Mouse (Mus musculus) adrenal gland, adult 8-10 months (tissue): ENCODE data around the gene Ckm. TPM values are rescaled to one million over a fixed set of nuclear protein-coding genes. Genes with fewer than 3 reads are reported as not detected.

Source experiments
- DNase-seq: peaks from one replicate; pipeline ENCODE4 v3.0.0; 2022
- total RNA-seq, 4 experiments: library from RNA; stranded (reverse); gene quantifications; 2 replicates each; pipeline ENCODE4 v1.2.4; 2022

Ckm gene
- not detected for total RNA-seq

DNA sequence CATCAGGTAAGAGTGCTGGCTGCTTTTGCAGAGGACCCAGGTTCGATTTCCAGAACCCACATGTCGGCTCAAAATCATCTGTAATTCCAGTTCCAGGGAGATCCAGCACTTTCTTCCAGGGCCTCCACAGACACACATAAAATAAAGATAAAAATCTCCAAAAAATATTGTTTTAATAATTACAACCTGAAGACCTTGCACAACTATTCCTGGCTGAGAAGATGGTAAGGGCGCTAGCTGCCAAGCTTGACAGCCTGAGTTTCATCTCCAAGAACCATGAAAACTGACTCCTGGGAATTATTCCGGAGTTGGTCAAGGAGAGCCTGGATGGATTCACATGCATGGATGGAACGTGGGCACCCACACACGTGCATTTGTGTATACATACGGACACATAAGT is at the start of gene Ckm:
TSS of gene Ckm (plus strand) at position 301 of the 400 bp plus-strand sequence.
- no peak for DNase-seq

DNA sequence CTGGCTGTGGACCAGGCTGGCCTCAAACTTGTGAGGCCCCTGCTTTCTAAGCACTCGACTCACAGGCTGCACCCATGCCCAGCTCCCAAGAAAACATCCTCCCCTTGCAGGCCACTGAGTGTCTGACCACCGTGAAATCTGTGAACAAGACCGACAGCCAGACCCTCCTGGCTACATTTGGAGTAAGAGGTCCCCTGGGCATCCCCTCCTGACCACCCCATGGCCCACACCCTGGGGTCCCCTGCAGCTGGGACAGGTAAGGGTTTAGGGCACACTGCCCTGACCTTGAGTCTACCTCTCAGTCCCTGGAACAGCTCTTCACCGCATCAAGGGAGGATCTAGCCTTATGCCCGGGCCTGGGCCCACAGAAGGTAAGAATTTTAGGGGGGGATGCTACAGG is 49.6 kb upstream of the Ckm start:
- DNase-seq, result no peak

DNA sequence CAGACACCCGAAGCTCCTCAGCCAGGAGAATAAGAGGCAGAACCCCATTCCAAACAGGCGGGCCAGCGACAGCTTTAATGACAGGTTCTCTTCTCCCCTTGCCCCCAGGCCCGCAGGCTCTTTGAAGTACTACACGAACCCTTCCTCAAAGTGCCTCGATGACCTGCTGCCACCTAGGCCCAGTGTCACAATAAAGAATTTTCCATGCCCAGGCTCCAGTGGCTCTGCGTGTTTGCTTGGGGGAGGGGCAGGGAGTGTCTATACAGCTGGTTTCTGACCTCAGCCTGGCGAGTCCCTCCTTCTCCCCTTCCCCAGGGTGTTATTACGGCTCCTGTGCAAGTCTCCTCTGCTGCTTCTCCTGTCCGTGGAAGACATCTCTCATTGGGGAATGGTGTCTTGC is 48.3 kb upstream of the Ckm start:
- no peak for DNase-seq

DNA sequence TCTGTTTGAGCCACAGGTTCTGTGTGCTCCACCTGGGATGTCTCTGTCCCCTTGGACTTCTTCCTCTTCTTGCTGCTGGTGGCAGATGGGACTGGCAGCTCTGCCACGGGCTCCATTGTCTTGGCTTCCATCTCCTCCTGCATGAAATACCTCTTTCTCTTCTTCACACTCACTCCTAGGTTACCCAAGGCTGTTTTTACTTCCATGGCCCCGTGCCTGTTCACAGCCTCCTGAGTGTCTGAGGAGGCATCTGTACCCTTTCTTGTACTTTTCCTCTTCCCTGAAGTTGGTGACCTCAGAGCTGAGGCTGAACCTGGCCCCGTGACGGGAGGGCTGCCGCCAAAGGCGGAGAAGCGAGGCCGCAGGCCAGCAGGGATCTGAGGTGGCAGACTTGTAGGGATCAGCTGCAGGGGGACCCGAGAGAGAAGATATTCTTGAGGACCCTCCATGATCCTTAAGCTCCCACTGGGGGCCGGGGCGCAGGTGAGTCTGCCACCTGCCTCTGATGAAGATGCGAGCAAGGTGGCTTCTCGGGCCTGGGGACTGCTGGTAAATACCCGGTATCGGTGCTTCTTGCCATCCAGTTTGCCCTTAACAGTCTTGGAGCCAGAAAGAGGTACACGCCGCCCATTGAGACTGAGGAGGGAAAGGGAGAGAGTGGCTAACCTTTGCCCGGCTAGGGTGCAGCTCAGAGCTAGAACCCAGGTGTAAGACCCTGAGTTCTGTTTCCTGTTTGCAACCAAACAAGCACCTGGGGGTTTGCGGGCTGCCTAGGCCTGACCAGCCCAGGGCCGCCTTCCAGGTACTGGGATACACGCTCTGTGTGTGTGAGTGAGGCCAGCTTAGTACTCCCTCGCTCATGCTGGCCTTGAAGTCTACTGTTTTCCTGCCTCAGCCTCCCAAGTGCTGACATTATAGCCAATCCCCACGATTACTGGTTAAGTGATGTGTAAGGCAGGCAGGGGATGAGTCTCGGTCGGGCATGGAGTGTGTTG is 46.9 kb upstream of the Ckm start:
- DNase-seq, result no peak

DNA sequence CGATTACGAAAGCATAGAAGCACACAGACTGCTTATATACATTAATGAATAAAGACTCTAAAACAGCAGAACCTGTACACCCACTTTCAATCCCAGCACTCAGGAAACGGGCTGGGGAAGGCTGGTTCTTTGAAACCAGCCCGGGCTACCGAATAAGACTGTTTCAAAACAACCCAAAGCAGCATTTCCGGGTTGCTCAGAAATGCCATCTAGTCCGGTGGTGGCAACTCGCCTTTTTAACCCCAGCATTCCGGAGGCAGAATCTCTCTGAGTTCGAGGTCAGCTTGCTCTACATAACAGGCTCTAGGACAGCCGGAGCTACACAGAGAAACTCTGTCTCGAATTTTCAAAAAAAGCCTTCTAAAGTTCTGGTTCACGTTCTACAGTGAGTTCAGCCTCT is 45.9 kb upstream of the Ckm start:
- no peak for DNase-seq

DNA sequence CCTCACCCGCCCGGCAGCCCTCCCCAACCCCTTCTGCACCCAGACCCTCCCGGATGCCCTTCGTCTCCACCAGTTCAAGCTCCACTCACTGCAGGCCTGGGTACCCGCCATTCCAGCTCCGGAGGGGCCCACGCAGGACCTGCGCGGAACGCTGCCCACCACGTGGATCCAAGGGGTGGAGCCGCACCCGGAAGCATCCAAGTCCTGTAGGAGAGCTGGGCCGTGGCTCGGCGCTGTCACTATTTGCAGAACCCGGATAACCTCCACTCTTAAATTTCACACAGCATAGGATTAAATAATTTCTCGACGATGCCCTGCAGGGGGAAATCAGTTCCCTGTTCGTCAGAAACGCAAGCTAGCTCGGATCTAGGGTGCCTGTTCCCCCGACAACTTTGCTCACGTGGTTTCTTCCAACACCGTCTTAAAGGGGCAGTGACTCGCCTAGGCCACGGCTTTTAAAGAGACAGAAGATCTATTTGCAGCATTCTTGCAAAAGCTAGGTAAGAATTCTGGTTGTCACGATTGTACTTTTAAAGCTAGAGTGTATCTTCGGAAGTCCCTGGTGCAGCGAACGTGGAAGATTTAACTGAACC is 45.2 kb upstream of the Ckm start, which contains the start of the genes Cd3eap and Ppp1r13l:
TSS of gene Cd3eap (minus strand) at position 185 of the 593 bp plus-strand sequence.
TSS of gene Ppp1r13l (plus strand) at position 451 of the 593 bp plus-strand sequence.
- peak; percentile 83 for DNase-seq

DNA sequence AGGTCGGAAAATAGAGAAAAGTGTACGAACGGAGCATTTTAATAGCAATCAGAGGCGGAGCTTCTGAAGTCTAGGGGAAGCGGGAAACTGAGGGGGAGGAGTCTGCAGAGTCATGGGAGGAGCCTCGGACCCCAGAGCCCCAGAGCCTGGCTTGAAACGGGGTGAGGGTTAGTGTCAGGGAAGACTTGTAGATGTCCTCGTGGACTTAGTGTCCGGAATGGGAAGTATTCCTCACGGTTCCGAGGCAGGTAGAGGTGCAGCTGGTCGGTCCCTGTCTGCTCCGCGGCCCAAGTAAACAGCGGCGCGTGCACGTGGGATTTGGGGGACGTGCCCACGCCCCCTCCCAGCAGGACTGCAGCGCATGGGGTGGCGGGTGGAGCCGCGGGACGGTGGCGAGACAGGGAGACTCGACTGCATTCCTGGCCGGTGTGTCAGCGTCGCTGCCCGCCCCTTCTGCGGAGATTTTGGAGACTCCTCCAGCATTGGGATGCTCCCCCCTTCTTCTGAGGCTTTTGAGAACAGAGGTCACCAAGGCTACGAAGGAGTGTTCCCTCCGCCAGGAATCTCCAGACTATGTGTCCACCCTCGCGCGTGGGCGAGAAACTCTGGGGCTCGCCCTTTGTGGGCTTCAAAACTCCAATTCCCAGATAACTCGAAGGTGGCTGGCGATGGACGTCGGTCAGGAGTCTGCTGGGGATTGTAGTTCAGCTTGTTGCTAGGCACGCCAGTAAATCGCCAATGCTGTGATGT is 44.5 kb upstream of the Ckm start:
- DNase-seq, result peak; percentile 74

DNA sequence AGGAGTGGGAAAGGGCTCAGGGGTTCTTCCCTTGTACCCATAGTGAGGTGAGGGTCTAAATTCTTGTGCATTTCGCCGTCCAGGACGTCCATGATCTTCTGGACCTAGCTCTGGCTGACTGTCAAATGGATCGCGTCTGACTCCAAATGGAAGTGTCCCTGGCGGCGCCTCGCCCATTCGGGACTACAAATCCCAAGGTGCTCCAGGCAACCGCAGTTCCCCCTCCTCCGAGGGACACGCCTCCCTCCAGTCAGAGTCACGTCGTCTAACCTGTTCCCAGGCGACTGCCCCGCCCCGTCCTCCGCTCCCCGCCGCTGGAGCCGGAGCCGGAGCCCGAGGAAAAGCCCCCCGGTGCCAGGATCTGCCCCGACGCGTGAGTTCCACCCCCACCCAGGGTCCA is 43.6 kb upstream of the Ckm start:
- peak; percentile 95 for DNase-seq

DNA sequence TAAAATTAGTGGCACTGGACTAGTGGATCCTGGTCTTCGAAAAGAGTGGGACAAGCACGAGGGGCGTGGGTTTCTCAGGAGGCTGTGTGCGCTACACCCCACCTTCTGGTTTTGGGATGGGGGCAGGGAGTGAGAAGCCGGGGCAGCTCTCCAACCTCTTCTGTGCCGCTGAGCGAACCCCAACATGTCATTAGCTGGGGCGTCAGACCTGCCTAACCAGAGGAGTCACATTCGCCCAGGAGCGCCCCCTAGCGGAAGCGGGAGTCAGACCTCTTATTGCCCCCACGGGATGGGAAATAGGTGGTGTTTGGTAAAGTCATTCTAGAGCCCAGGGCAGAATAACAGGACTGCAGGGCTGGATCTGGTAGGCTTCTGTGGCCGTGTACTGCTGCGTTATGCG is 42.9 kb upstream of the Ckm start:
- DNase-seq, result peak; percentile 72

DNA sequence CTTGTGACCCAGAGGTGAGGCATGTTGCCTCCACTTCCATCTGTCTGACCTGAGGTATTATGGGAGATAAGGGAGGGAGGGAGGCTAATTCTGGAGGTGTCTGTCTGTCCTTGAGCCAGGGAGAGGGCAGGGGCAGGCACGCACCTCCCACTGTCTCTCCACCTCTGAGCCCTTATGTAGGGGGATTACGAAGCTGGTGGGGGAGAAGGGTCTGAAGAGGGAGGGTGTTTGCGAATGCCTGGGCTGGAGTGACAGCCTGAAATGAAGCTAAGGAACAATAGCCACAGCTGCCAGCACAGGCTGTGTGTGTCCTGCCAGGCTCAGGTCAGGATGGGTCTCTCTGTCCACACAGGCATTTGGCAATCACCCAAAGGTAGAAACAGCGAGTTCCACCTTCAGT is 42.3 kb upstream of the Ckm start:
- no peak for DNase-seq

DNA sequence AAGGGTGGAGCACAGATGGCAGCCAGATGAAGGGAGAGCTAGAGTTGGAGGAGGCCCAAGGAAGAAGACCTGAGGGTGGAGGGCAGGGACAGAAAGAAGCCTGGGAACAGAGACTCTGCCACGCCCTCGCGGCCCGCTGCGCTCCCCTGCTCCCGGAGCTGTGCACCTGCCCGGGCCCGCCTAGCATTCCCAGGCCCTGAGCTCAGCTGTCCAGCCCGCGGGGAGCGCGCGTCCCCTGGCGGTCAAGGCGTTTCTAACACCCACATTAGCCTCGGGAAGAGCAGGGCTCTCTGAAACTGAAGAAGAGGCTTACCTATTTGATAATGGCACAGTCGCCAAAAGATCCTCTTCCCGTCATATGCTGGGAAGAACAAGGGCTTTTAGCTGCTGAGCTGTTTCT is 40.7 kb upstream of the Ckm start:
- no peak for DNase-seq

DNA sequence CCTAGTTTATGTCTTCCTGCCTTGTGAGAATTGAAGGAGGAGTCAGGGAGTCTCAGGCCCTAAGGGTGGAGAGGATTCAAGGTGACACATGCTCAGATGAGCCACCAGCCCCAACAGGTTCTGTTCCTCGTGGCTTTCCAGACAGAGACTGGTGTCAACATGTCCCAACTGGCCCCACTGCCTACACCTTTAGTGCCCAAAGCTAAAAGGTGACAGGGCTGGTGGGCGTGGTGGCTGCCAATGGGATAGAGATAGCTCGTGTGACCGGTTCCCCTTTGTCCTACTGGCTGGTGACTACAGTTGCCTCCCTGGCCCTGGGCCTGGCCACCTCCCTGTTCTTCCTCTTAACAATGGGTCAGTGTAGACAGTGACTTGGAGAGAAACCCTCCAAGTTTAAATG is 39.2 kb upstream of the Ckm start:
- no peak for DNase-seq

DNA sequence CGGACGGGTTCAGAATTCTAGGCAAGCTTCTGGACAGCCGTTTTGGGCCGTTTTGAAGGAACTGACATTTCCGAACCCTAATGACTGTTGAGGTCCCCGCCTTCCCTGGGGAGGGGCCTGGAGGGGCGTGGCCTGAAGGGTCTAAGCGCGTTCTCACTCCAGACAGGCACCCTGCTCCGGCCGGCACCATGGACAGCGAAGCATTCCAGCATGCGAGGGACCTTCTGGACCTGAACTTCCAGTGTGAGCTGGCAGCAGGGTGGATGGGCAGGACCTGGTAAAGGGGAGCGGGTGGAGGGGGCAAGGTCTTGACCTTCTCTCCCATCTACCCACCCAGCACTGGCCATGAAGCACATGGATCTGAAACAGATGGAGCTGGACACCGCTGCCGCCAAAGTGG is 36.2 kb upstream of the Ckm start:
- DNase-seq, result peak; percentile 49

DNA sequence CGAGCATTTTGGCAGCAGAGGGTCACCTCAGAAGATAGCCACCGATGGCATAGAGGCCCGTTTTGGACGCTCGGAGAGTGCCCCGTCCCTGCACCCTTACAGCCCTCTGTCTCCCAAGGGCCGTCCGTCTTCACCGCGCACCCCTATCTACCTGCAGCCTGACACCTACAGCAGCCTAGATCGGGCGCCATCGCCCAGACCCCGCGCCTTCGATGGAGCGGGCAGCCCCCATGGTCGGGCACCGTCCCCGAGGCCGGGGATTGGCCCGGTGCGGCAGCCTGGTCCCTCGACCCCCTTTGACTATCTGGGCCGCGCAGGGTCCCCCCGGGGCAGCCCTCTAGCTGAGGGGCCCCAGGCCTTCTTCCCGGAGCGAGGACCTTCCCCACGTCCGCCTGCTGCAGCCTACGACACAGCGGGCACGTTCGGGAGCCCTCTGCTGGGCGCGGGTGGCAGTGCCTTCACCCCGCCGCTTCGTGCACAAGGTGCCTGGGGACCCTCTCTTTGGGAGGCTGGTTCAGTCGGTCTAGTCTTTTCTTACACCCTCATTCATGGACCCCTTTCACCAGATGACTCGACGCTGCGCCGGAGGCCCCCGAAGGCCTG is 34.7 kb upstream of the Ckm start:
- DNase-seq, result no peak

DNA sequence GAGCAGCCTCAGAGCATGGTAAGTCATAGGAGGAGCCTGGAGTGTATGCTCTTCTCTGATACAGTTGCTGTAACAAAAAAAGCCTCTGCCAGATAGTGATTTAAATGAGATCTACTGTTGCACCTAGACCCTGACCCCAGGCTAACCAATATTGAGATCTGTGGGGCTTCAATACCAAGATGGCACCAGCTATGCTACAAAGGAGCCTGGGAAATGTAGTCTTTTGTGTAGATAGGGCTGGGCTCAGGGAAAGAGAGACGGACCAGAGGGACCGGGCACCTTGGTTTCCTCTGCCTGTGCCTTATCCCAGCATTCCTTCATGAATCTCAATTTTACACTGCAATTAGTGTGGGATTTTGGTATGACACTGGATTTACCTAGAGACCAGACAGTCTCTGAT is 31.2 kb upstream of the Ckm start:
- DNase-seq, result no peak

DNA sequence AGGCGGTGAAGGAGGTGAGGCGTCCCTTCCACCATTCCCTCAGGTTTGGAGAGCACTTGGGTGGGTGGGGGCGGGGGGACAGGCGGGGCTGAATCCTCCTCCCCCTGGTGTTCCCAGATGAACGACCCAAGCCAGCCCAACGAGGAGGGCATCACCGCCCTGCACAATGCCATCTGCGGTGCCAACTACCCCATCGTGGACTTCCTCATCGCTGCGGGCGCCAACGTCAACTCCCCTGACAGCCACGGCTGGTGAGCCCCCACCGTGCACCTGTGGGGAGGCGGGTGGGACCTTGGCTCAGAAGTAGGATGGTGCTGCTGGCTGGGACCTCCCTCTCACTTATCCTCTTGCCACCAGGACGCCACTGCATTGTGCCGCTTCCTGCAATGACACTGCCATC is 29.2 kb upstream of the Ckm start:
- DNase-seq, result no peak

DNA sequence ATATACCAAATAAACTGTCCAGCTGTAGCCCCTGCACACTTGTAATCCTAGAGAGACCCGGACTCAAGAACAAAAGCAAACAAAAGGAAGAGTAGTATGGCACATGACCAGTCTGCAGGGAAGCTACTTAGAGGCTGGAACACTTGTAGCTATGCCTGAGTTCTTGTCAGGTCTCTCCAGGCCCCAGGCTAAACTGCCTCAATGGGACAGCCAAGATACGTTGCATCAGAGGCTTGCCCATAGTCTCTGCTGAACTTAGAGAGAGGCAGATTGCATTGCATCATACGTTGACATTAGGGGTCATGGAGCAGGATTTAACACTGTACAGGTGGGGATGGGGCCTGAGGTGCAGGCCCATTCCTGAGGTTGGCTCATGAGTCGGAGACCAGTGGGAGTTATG is 28.6 kb upstream of the Ckm start:
- no peak for DNase-seq

DNA sequence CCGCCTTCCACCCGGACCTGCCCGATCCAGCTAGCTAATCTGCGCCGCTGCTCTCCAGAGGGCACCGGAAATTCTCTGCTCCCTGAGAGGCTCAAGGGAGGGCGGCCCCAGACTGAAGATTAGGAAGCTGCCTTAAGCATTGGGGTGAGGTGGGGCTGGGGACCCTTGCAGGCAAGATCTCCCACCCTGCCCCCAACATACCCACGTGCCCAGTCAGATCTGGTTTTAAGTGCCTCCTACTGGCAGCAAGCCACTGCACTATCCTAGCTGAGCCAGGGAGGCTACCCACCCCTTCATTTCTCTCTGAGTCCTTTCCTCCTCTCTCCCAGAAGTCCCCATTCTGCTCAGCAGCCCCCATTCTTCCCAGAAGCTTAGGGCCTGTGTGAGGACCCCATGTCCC is 26.5 kb upstream of the Ckm start:
- DNase-seq, result no peak

DNA sequence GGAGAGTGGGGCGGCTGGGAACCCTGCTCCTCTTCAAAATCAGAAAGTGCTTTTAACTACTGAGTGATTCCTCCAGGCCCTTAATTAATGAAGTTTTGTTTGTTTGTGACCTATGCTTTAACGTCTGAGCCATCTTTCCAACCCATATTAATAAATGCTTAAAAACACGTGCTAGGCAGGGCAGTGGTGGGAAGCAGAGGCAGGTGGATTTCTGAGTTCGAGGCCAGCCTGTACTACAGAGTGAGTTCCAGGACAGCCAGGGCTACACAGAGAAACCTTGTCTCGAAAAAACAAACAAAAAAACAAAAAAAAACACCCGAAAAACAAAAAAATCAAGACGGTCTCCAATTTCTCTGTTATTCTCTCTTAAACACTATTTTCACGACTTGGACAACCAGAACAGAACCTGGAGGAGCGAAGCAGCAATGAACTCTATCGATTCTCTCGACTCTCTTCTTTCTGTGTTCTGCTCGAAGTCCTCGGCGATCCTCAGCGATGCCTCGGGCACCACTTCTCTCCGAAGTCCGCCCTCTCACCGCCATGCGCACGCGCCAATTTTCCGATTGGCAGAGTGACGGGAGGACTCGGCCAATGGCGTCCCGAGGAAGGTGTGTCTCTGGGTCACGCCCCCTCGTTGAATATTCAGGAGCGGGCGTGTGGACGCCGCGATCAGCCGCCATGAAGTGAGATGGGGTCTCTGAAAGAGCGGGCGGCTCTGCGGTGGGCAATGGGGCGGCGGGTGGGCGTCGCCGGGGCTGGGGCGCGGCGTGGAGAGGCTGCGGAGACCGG is 23.0 kb upstream of the Ckm start, which contains the start of gene Ercc2:
TSS of gene Ercc2 (plus strand) at position 634 of the 789 bp plus-strand sequence.
- DNase-seq, result peak; percentile 98

DNA sequence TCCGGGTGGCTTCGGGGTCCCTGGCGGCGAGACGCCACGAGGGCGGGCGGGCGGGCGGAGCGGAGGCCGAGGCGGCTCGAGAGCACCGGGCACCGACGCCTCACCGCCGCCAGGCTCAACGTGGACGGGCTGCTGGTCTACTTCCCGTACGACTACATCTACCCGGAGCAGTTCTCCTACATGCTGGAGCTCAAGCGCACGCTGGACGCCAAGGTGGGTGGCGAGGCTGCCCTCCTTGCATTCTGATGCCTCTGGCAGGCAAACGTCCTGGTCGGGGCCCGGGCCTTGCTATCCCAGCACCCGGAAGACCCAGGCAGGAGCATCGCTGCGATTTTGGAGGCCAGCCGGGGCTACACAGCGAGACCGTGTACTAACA is 22.4 kb upstream of the Ckm start:
- no peak for DNase-seq

DNA sequence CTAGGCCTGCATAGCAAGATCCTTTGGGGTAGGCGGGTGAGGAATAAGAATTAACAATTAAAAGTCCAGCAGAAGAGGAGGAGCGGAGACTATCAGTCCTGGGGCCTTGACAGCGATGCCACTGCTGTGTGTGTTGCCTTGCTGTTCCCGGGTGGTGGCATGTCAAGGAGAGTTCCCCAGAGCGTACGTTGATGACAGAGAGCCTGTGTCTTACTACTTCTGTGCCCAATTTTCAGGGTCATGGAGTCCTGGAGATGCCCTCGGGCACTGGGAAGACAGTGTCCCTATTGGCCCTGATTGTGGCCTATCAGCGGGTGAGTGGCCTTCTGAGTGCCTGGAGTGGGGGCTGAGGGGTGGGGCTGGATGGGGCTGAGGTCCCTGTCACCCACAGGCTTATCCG is 20.9 kb upstream of the Ckm start:
- DNase-seq, result peak; percentile 42
